Mouse (Mus musculus) olfactory bulb, adult 2 months (tissue): Measurements from ENCODE around the gene Tfam. TPM values are rescaled to one million over a fixed set of nuclear protein-coding genes. Genes with fewer than 3 reads are reported as not detected.

ENCODE experiments used
- H3K27ac ChIP-seq: fragments of 200-500 bp; 2 replicates; pipeline ENCODE4 v1.5.1; 2012; ENCODE audit warnings: low read depth, low read length; ENCODE audit not compliant: insufficient read depth
- H3K4me1 ChIP-seq: fragments of 200-500 bp; 2 replicates; pipeline ENCODE4 v1.6.1; 2012; ENCODE audit warnings: low read length; ENCODE audit not compliant: control insufficient read depth, insufficient read depth
- H3K4me3 ChIP-seq: fragments of 200-500 bp; 2 replicates; pipeline ENCODE4 v1.5.1; 2012; ENCODE audit warnings: mild to moderate bottlenecking, low read depth, low read length, moderate library complexity; ENCODE audit not compliant: insufficient read depth
- CTCF ChIP-seq: fragments of 200-500 bp; IDR thresholded peaks from 2 replicates; pipeline ENCODE4 v1.5.1; 2012; ENCODE audit warnings: low read depth, mild to moderate bottlenecking, low read length, moderate library complexity; ENCODE audit not compliant: insufficient read depth
- POLR2A ChIP-seq: fragments of 200-500 bp; IDR thresholded peaks from 2 replicates; pipeline ENCODE4 v1.6.1; 2012; ENCODE audit warnings: mild to moderate bottlenecking, low read depth, low read length, moderate library complexity; ENCODE audit not compliant: insufficient read depth
- WGBS: fragments of 180-500 bp; shearing (Covaris S2); methylation state at CpG from one replicate; pipeline ENCODE4 v1.1.7; 2018; 5-methylcytosine and 5-hydroxymethylcytosine counted together
- polyA plus RNA-seq: library from polyadenylated mRNA; stranded (reverse); fragments of >200 nt; gene quantifications from 2 replicates; pipeline ENCODE4 v1.2.4, GENCODE M21; 2012; ENCODE audit warnings: low replicate concordance; ENCODE audit not compliant: missing spikeins, insufficient read depth, insufficient read length

Tfam gene
- polyA plus RNA-seq, 1 experiment, result not detected

DNA sequence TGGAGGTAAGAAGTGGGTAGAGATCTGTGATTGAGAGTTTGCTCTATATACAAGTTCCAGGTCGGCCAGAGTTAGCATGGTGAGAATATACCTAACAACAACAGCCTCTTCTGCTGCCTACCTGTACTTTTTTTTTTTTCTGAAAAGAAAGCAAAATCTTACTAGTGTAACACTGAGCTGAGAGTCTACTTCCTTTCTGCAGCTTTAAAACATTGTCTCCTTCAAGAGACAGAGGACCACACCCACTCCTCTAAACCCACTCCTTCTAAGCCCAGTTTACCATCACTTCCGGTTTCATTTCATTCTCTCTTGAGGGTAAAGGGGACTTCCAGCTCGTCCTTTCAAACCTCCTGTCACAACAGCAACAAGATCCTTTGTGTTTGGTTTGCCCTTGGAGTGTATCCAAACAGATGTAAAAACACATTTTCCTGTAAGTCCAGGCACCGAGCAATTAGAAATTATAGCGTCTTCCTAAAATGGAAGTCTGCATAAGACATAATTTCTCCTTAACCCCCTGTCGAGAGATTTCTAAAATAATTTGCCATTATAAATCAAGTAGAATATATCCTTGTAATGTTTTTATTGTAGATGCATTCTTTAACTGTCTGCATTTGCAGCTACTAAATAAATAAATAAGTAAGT, 1.5 kb upstream of the Tfam start:
- H3K4me3 ChIP-seq, result no peak overlapping the region
- WGBS, result 25% methylated on average over 6 of the region's 6 CpGs

DNA sequence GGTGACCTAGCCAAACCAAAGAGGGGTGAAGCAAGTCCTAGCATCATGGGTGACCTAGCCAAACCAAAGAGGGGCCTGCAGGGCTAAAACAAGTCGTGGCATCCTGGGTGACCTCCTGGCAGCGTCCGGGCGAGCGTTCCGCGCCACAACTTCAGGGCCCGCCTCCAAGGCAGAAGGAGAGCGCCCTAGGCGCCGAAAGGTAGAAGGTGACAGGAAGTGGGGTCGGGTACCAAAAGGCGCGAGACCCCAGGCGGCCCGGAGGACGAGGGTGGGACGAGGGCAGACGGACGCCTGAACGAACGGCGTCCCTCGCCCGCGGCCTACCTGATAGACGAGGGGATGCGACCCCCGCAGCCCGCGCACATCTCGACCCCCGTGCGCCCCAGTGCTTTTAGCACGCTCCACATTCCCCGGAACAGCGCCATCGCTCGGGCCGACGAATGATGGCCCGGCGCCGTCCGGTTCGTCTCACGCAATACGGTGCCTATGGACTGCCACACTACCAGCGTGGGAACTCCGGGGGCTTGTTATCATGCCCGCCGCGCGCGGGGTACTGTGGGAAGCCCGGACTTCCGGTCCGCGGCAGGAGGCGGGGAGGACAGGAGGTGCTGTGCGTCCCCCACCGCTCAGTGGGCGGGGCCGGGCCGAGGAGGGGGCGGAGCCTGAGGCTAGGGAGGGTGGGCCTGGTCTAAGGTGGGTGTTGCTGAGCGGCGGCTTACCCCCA, 402 bp downstream of the Tfam start:
- Histone ChIP-seq H3K27ac (peak overlapping the region; percentile 53; the same call in 1 of the 2 replicates), H3K4me1 (no peaks in the 10 kb centered on the region), H3K4me3 (peak overlapping the region; percentile 86)
- WGBS, result 1% methylated on average over 68 of the region's 68 CpGs
- TF ChIP-seq POLR2A, result peak; percentile 85
- TF ChIP-seq CTCF, result 0 out of 2 replicates have a peak, but pooled peaks have one; percentile 16

More for the DNA sequence above, 1.5 kb upstream of the Tfam start:
- H3K27ac ChIP-seq, result no peak overlapping the region
- H3K4me1 ChIP-seq, result no peaks in the 10 kb centered on the region
- TF ChIP-seq POLR2A (no peak), CTCF (no peak)

- Histone ChIP-seq H3K27ac (no peak overlapping the region), H3K4me1 (no peaks in the 10 kb centered on the region), H3K4me3 (no peak overlapping the region)
- no peak for TF ChIP-seq POLR2A
- TF ChIP-seq CTCF, result no peak
- 94% methylated on average over 8 of the region's 8 CpGs for WGBS
Measured at GRCm38 (mm10) chr10:71234071-71234470, 4.0 kb downstream of the Tfam start.

- Histone ChIP-seq H3K27ac (no peak overlapping the region), H3K4me1 (no peaks in the 10 kb centered on the region), H3K4me3 (no peak overlapping the region)
- TF ChIP-seq POLR2A (no peak), CTCF (peak; percentile 66; the same call in 1 of the 2 replicates)
- WGBS, result 30% methylated on average over 7 of the region's 7 CpGs
Measured at GRCm38 (mm10) chr10:71225894-71226293, 12.2 kb downstream of the Tfam start.

DNA sequence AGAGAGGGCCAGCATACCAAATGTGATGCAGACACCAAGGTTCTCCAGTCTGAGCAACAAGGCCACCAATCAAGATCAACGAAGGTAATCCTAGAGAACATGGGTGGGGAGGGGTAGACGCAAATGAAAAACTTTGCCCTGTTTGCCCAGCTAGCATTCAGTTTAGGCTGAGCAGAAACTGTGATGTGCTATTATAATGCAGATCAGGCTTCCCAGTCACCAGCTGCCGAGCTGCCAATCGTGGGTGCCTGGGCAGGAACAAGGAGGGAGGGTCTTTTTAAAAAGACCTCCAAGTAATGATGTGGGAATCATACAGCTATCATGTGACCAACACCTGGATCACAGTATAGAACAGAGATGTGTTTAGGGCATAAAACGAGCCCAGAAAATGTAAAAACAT, 15.0 kb downstream of the Tfam start:
- H3K4me1 ChIP-seq, result peaks cover 2% of the 10 kb centered on the region
- no peak for TF ChIP-seq CTCF
- no peak for TF ChIP-seq POLR2A
- no peak overlapping the region for H3K4me3 ChIP-seq
- no peak overlapping the region for H3K27ac ChIP-seq
- WGBS, result 50% methylated on average over 5 of the region's 5 CpGs

DNA sequence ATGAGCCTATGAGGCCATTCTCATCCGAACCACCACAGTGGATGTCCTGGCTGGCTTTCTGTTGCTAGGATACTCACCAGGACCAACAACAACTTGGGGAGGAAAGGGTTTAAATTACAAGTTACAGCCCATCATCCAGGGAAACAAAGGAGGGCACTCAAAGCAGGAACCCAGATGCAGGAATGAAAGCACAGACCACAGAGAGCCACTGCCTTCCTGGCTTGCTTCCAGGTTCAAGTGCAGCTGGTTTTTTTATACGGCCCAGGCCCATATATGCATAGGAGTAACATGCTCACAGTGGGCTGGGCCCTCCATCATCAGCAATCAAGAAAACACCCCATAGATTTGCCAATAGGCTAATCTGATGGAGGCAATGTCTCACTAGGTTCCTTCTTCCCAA, 15.4 kb downstream of the Tfam start:
- WGBS, result 64% methylated on average over 2 of the region's 2 CpGs
- Histone ChIP-seq H3K27ac (no peak overlapping the region), H3K4me3 (no peak overlapping the region), H3K4me1 (peaks cover 7% of the 10 kb centered on the region)
- TF ChIP-seq CTCF (no peak), POLR2A (no peak)

DNA sequence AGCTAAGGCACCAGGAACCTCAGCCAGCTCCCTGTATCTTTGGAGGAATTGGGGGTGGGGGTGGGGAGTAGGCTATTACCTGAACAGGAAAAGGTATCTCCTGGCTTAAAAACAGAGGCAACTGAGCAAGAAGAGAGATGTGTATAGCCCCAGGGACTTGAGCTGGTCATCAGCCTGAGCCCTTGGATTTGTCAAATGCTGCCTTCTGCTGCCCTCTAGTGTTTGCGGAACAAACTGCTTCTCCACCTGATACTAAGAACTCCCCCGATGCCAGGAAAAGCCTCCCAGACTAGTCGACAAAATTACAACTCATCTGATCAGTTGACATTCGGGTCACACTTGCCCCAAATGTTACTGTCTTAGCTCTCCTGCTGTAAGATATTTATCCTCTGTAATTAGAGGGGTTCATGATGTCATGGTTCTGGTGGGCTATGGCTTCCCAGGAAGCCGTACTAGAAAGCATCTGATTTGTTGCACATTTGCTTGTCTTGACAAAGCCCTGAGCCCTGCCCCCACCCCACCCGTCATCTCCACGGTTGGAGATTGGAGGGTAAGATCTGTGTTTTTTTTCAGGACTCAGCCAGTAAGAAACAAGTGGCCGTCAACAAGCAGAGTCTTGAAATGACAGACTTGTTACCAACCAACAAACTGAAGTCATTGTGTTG, 19.7 kb downstream of the Tfam start:
- Histone ChIP-seq H3K4me1 (peaks cover 8% of the 10 kb centered on the region), H3K4me3 (no peak overlapping the region), H3K27ac (no peak overlapping the region)
- TF ChIP-seq POLR2A (no peak), CTCF (peak; percentile 48; the same call in 1 of the 2 replicates)
- WGBS, result 8% methylated on average over 8 of the region's 8 CpGs

DNA sequence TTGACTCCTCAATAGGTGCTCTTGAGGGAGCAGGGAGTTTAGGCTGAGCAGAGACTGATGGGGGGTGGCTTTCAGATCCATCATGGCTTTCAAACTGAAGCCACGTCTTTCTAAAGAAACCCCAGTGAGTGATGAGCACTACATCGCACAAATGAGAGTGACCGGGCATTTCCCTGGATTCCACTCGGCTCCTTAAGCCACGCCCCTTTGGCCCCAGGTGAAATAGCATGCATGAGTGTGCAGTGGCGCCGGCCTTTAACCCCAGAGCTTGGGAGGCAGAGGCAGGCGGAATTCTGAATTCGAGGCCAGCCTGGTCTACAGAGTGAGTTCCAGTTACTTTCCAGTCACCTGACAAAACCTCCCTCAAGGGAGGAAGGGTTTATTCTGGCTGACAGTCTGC, 22.1 kb downstream of the Tfam start:
- no peak for TF ChIP-seq CTCF
- no peak for TF ChIP-seq POLR2A
- Histone ChIP-seq H3K4me1 (peaks cover 8% of the 10 kb centered on the region), H3K27ac (no peak overlapping the region), H3K4me3 (no peak overlapping the region)
- 85% methylated on average over 9 of the region's 9 CpGs for WGBS

DNA sequence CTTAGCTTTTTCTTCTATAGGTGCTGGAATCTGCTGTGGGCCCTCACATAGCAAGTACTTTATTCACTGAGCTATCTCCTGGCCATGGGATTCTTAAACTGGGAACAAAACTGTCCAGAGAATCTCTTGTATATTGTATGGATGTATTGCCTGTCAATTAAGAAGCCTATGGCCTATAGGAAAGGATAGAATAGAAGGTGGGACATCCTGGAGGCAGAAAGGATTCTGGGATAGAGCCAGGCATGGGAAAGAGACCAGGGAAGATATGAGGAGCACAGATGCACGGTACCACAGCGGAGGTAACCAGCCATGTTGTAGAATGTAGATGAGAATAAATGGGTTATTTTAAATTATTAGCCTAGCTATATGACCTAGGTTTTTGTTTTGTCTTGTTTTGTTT, 36.6 kb downstream of the Tfam start:
- 92% methylated on average over 2 of the region's 2 CpGs for WGBS
- Histone ChIP-seq H3K27ac (no peak overlapping the region), H3K4me3 (no peak overlapping the region), H3K4me1 (peaks cover 5% of the 10 kb centered on the region)
- TF ChIP-seq POLR2A, result no peak
- TF ChIP-seq CTCF, result no peak
